Mouse (Mus musculus) adipocyte (in vitro differentiated cells): Measurements from ENCODE around the gene Lck.

ENCODE experiments used
- DNase-seq: peaks from one replicate; pipeline ENCODE4 v3.0.0-alpha.2; 2016; ENCODE audit warnings: low spot score

Lck gene

DNA sequence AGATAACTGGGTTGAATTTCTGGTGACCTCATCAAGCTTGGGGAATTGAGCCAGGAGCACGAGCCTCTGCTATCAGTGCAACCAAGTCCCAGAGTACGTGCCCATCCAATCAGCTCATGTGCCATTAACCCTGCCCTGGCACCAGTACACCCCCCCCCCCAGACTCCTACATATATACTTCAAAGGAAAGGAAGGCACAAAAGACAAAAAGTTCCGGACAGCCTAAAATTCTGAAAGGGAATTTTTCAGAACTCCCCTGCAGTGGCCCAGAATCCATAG, 65.3 kb downstream of the Lck start:
- no peak for DNase-seq

DNA sequence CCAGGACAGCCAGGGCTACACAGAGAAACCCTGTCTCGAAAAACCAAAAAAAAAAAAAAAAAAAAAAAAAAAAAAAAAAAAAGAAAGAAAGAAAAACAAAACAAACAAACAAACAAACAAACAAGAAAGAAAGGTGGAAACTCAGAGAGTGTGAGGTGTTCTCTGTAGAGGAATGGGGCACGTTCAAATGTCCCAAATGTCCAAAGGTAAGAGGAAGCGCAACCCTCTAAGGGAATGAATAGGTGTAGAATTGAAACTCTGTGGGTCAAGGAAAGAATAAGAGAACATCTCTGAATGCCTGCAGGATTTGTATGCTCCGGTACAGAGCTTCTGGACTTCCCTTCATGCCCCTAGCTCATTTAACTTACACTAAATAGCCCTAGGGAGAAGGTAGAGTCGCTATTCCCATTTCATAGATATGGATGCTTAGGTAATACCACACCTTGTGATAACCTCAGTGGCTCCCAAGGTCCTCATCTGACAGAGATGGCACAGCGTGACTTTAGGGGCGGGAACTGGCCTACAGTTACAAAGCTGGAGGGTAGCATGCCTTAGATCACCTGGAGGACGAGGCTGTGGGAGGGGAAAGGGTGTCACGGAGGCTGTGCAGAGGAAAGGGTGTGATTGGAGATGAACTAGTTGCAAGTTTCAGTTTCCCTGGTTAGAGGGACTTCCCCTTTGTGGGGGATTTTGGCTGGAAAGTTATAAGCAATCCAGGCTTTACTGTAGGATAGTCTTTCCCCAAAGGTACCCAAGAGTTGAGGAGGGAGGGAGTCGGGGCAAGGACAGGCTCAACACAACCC, 65.8 kb downstream of the Lck start:
- no peak for DNase-seq

DNA sequence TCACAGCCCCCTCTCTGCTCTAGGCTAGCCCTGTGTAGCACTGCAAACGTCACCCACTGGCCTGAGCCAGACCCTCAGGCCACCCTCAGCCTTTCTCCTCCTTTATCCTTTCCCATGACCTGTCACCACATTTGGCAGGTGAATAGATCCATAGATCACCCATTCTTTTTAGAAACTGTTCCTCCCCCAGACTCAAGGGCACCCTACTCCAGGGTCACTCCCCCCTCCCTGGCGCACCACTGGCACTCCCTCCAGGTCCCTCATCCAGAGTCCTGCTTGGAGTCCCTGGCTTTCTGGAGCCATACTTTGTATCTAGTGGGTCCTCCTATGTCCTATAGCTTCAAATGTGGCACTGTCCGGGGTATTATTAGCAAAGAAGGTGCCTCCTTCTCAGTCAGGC, 67.9 kb downstream of the Lck start:
- no peak for DNase-seq

DNA sequence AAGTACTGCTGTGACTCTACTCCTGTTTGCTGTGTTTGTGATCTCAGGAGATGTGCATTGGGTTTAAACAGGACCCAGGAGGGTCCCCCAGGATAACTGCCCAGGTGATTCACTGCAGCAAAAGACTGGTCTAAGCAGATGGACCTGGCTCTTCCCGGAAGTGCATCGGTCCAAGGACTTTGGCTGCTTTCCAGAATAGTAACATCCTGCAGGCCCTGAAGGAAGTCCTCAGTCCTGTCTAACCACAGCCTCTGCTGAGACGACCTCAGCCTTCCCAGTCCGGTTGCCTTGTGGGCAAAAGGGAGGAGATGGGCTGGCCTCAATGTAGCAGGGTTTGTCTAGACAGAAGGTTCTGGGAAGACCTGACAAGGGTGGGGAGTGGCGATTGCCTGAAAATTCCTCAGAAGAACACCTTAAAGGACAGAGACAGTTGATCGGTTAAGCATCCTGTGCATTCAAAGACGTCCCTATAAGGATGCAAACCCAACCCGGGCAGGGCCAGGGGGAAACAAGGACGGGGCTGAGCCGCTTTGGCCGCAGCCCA, 70.5 kb downstream of the Lck start:
- no peak for DNase-seq

DNA sequence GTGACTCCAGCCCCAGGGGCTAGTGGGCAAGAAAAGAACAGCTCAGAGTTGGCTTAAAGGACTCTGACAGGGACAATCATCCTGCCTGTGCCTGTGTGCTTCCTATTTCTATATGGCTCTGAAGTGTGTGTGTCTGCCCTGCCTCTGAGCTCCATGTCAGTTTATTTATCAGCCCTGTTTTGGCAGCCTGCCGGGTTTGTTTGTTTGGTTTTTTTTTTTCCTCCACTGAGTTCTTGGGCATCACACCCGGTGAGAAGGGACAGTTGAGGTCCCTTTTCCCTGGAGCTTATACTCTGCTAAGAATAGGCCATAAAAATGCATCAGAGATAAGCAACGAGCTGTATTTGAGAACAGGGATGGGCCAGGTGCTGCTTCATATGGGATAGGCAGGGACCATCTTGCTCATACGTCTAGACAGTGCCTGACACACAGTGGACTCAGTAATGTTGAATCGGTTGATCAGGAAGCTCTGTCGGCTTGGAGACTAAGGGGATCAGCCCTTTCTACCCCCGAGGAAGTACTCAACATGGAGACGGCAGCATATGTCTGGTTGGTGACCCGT, 71.0 kb downstream of the Lck start:
- no peak for DNase-seq

DNA sequence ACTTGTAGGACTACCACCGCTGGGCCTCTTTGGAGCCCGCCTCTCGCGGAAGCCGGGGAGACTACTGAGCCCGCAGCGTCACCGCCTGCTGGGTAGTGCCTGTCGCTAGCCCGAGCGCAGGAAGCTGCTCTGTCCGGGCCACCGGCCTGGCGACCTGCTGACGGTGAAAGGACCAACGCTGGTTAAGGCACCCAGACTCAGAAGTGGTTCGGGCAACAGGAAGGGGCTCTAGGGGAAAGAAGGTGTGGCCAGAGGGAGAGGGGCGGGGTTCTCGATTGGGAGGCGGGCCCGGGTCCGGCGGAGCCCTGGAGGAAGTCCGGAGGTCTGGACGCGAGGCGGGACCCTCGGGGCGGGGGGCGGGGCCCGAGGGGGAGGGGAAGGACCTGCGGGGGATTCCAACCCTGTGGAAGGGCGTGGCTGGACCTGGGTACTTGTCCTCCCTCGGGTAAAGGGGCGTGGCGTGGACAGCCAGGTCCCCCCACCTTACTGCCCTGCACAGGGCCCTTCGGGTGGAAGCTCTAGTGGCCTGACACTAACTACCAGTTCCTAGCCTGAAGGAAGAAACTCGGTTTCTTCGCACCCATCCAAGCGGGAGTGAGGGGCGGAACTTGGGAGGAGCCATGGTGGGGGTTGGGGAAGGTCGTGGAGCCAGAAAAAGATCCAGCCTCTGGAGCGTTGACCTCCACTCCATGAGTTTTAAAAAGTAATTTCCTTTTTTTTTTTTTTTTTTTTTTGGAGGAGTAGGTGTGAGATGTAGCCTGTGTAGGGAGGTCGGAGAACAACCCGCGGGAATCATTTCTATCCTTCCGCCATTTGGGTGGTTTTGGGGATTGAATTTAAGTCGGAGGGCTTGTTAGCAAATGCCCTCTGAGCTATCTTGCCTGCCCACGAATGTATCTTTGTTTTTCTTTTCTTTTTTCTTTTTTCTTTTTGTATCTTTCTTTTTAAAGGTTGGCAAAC, 72.6 kb downstream of the Lck start:
- DNase-seq, result no peak

DNA sequence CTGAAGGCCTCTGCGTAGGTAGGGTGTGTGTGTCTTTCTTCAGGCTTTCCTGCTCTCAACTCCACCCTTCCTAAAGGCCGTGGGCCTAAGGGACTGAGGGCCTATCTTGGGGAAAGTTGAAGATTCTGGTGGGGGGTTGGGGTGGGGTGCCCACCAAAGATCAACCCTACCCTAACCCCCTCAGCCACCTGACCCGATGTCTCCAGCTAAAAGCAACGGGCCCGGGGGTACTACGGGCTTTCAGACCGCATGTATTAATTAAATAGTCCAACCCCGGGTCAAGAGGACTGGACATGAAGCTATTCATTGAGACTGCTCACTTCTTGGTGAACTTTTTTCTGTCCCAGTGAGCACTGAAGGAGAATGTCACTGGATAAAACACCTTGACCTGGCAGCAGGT, 73.4 kb downstream of the Lck start:
- no peak for DNase-seq

DNA sequence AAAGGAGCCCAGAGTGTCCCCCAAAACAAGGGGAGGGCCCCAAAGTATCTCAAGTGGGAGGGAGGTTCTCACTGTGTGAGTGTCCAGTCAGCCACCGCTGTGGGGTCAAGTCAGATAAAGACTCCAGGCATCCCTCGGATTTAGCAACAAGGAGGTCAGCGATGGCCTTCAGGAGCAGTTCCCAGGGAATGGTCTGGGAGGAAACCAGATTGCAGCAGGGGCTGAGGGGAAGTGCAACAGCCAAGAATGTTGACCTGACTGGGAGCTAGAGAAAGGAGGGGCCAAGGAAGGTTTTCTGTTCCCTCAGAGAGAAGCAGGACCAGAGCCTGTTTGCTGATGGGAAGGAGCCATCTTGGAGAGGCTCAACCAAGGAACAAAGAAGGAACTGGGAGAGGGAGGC, 74.5 kb downstream of the Lck start:
- DNase-seq, result no peak
